Mouse (Mus musculus) CH12.LX (cell line): ENCODE data around the gene A430078G23Rik. TPM values are rescaled to one million over a fixed set of nuclear protein-coding genes. Genes with fewer than 3 reads are reported as not detected.
A peak's percentile ranks its signal among the peaks of the same experiment; 100 is the strongest.

Experiments used
- DNase-seq: peaks from one replicate; pipeline ENCODE4 v3.0.0-alpha.2; 2013; ENCODE audit errors: extremely low read depth
- H3K27ac ChIP-seq: 2 replicates; pipeline ENCODE4 v1.5.1; 2012; ENCODE audit warnings: low read depth, mild to moderate bottlenecking, control low read depth, moderate library complexity; ENCODE audit not compliant: insufficient read depth
- H3K27me3 ChIP-seq: replicated peaks from 2 replicates; pipeline ENCODE3; 2012; ENCODE audit warnings: inconsistent platforms
- H3K36me3 ChIP-seq, 2 experiments: replicated peaks in 1 of 2; 2 replicates each; pipeline versions ENCODE3 to v1.6.1; 2012; ENCODE audit warnings: inconsistent platforms in 1 of 2, low read length in 1 of 2, mild to moderate bottlenecking in 1 of 2, mixed read lengths in 1 of 2, moderate library complexity in 1 of 2; ENCODE audit not compliant: control insufficient read depth in 1 of 2, insufficient read depth in 1 of 2
- H3K4me1 ChIP-seq, 2 experiments: 2 replicates each; pipeline ENCODE4 v1.6.1; 2012; ENCODE audit warnings: inconsistent platforms in 1 of 2, moderate library complexity in 1 of 2; ENCODE audit not compliant: insufficient read depth in 2 of 2, control insufficient read depth in 1 of 2
- H3K4me2 ChIP-seq: 2 replicates; pipeline ENCODE4 v1.6.1; 2012; ENCODE audit warnings: low read depth, mild to moderate bottlenecking, control low read depth; ENCODE audit not compliant: poor library complexity, insufficient read depth, severe bottlenecking
- H3K4me3 ChIP-seq, 3 experiments: fragments of 150-350 bp in 1 of 3; sonication (generic) in 1 of 3; replicated peaks in 1 of 3; 2 replicates each; pipeline versions ENCODE3 to v1.5.1; 2011 to 2012; ENCODE audit warnings: low read depth in 2 of 3, low read length in 2 of 3, mild to moderate bottlenecking in 2 of 3, moderate library complexity in 2 of 3, control low read depth in 1 of 3, improper control_type of control experiment in 1 of 3, inconsistent platforms in 1 of 3, mixed read lengths in 1 of 3; ENCODE audit not compliant: poor library complexity in 1 of 3
- H3K79me2 ChIP-seq: replicated peaks from 2 replicates; pipeline ENCODE4 v1.6.1; 2012; ENCODE audit warnings: mild to moderate bottlenecking, moderate library complexity; ENCODE audit not compliant: control insufficient read depth, poor library complexity, insufficient read depth, severe bottlenecking; ENCODE audit errors: extremely low read depth
- H3K9ac ChIP-seq: 2 replicates; pipeline ENCODE4 v1.6.1; 2012; ENCODE audit warnings: low read depth, mild to moderate bottlenecking, control low read depth, moderate library complexity; ENCODE audit not compliant: insufficient read depth
- H3K9me3 ChIP-seq: replicated peaks from 2 replicates; pipeline ENCODE3; 2012; ENCODE audit warnings: low read length, inconsistent platforms, mixed read lengths
- BHLHE40 ChIP-seq: IDR thresholded peaks from 2 replicates; pipeline ENCODE4 v1.6.1; 2011; ENCODE audit warnings: mild to moderate bottlenecking, low read depth, low read length, improper control_type of control experiment
- CTCF ChIP-seq, 2 experiments: IDR thresholded peaks in 1 of 2; conservative IDR thresholded peaks in 1 of 2; 2 replicates each; pipeline ENCODE4 v1.5.1; 2011 to 2012; ENCODE audit warnings: low read depth in 2 of 2, low read length in 2 of 2, improper control_type of control experiment in 1 of 2, inconsistent platforms in 1 of 2, mild to moderate bottlenecking in 1 of 2, moderate library complexity in 1 of 2
- ELF1 ChIP-seq: IDR thresholded peaks from 2 replicates; pipeline ENCODE4 v1.6.1; 2014; ENCODE audit warnings: low read depth, mild to moderate bottlenecking, inconsistent platforms, low read length, improper control_type of control experiment
- GABPA ChIP-seq: IDR thresholded peaks from 2 replicates; pipeline ENCODE4 v1.6.1; 2012; ENCODE audit warnings: low read depth, low read length, improper control_type of control experiment, inconsistent platforms; ENCODE audit not compliant: insufficient replicate concordance
- JUN ChIP-seq: IDR thresholded peaks from 2 replicates; pipeline ENCODE4 v1.6.1; 2011; ENCODE audit warnings: low read depth, mild to moderate bottlenecking, low read length, improper control_type of control experiment, moderate library complexity; ENCODE audit not compliant: insufficient read depth
- JUND ChIP-seq: conservative IDR thresholded peaks from 2 replicates; pipeline ENCODE4 v1.6.1; 2011; ENCODE audit warnings: low read depth, low read length, improper control_type of control experiment
- MAFK ChIP-seq: IDR thresholded peaks from 2 replicates; pipeline ENCODE4 v1.6.1; 2011; ENCODE audit warnings: low read length, improper control_type of control experiment; ENCODE audit not compliant: insufficient replicate concordance
- MAX ChIP-seq: IDR thresholded peaks from 2 replicates; pipeline ENCODE4 v1.6.1; 2011; ENCODE audit warnings: low read length, improper control_type of control experiment
- MAZ ChIP-seq: IDR thresholded peaks from 2 replicates; pipeline ENCODE4 v1.6.1; 2012; ENCODE audit warnings: low read depth, mild to moderate bottlenecking, inconsistent platforms, low read length, improper control_type of control experiment, moderate library complexity
- MEF2A ChIP-seq: IDR thresholded peaks from 2 replicates; pipeline ENCODE4 v1.6.1; 2014; ENCODE audit warnings: low read depth, mild to moderate bottlenecking, inconsistent platforms, low read length, improper control_type of control experiment, borderline replicate concordance
- PAX5 ChIP-seq: IDR thresholded peaks from 2 replicates; pipeline ENCODE4 v1.6.1; 2012; ENCODE audit warnings: low read length, inconsistent platforms, mixed read lengths
- POLR2A ChIP-seq: IDR thresholded peaks from 2 replicates; pipeline ENCODE4 v1.6.1; 2011; ENCODE audit warnings: low read depth, mild to moderate bottlenecking, improper control_type of control experiment, low read length
- RAD21 ChIP-seq: IDR thresholded peaks from 2 replicates; pipeline ENCODE4 v1.6.1; 2011; ENCODE audit warnings: low read depth, mild to moderate bottlenecking, low read length, improper control_type of control experiment, moderate library complexity
- RCOR1 ChIP-seq: conservative IDR thresholded peaks from 2 replicates; pipeline ENCODE4 v1.6.1; 2012; ENCODE audit warnings: low read depth, mild to moderate bottlenecking, inconsistent platforms, low read length, improper control_type of control experiment
- SMC3 ChIP-seq: IDR thresholded peaks from 2 replicates; pipeline ENCODE4 v1.6.1; 2011; ENCODE audit warnings: low read depth, low read length, improper control_type of control experiment
- TBP ChIP-seq: conservative IDR thresholded peaks from 2 replicates; pipeline ENCODE4 v1.6.1; 2011; ENCODE audit warnings: low read depth, low read length, improper control_type of control experiment
- TCF12 ChIP-seq: IDR thresholded peaks from 2 replicates; pipeline ENCODE4 v1.6.1; 2014; ENCODE audit warnings: low read depth, mild to moderate bottlenecking, inconsistent platforms, low read length, improper control_type of control experiment
- UBTF ChIP-seq: IDR thresholded peaks from 2 replicates; pipeline ENCODE4 v1.6.1; 2012; ENCODE audit warnings: low read depth, mild to moderate bottlenecking, inconsistent platforms, low read length, improper control_type of control experiment, moderate library complexity
- USF2 ChIP-seq: conservative IDR thresholded peaks from 2 replicates; pipeline ENCODE4 v1.6.1; 2011; ENCODE audit warnings: low read depth, low read length, improper control_type of control experiment
- ZC3H11A ChIP-seq: IDR thresholded peaks from 2 replicates; pipeline ENCODE4 v1.6.1; 2012; ENCODE audit warnings: low read depth, mild to moderate bottlenecking, inconsistent platforms, low read length, improper control_type of control experiment
- ZMIZ1 ChIP-seq: IDR thresholded peaks from 2 replicates; pipeline ENCODE4 v1.6.1; 2012; ENCODE audit warnings: low read depth, mild to moderate bottlenecking, inconsistent platforms, low read length, improper control_type of control experiment
- ZNF384 ChIP-seq: IDR thresholded peaks from 2 replicates; pipeline ENCODE4 v1.6.1; 2012; ENCODE audit warnings: low read depth, low read length, improper control_type of control experiment, inconsistent platforms
- dilution Hi-C: fragments of 300-500 bp; cut with MboI; formaldehyde crosslinking; loops from 2 replicates; pipeline ENCODE4 v1.14.3; 2020; ENCODE audit warnings: low sequenced_read_pairs; ENCODE audit not compliant: extremely low pct_unique_long_range_greater_than_20kb, extremely low pct_ligation_motif_present
- in situ Hi-C: fragments of 300-500 bp; cut with MboI; formaldehyde crosslinking; loops from 3 replicates; pipeline ENCODE4 v1.14.3; 2019; ENCODE audit warnings: low sequenced_read_pairs, low pct_ligation_motif_present, low pct_unique_long_range_greater_than_20kb, mixed read lengths
- polyA plus RNA-seq: library from polyadenylated mRNA; unstranded; fragments of >175 nt; gene quantifications from 2 replicates; pipeline ENCODE4 v1.2.1, GENCODE M21; 2012; ENCODE audit warnings: low read depth; ENCODE audit not compliant: insufficient read length
- total RNA-seq, 2 experiments: library from RNA; depleted of rRNA; stranded (reverse); fragments of 300-350 nt in 1 of 2; fragments of >200 nt in 1 of 2; gene quantifications; 2 replicates each; pipeline ENCODE4 v1.2.3; 2012 to 2014

A430078G23Rik gene
- total and polyA plus RNA-seq, 3 experiments, result not detected

DNA sequence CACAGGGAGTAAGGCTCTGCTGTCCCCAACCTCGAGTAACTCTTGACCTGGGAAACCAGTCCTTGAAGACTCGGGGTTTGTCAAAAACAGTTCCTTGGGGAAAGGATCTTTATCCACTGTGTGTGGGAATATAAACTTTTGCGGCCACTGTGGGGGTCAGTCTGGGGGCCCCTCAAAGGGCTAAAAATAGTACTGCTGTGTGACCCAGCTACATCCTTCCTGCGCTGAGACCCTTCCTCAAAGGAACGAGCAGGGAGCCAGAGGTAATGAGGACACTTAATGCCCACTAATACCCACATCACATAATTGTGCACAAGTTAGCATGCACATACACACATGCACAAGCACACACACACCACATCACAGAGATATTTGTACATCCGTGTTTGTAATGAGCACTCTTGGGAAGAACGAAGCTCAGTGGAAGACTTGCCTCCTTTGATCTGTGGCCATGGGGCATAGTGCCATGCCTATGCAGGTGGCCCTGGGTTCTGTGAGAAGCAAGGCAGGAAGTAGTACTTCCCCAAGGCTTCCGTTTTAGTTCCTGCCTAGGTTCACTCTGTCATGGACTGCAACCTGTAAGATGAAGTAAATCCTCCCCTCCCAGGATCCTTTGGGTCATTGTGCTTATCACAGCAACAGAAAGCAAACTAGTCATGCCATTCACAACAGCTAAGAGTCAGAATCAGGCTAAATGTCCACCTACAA is 25.5 kb upstream of the A430078G23Rik start:
- in situ Hi-C loops, result no loop called here
- H3K27ac ChIP-seq, result no peak overlapping the region

DNA sequence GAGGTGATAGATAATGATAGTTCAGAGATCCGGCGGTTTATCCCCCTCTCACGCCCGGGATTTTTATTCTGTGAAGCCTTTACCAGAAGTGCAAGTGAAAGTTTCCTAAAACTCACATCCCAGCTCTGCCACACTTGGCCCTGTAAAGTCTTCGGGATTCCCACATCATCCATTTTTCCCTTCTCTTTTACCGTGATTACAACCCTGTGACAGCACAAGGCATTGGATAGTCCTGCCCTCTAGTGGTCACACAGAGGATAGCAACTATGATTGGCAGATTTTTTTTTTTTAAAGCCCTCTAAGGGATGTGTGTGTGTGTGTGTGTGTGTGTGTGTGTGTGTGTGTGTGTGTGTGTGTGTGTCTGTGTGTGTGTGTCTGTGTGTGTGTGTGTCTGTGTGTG is 22.6 kb upstream of the A430078G23Rik start:
- H3K27ac ChIP-seq, result no peak overlapping the region
- in situ Hi-C loops, result loop anchor here (10.0 kb wide), 1 partner anchor 146 kb away; no protein-coding TSS in a partner anchor
- H3K9ac ChIP-seq, result no peak overlapping the region
- H3K4me1 ChIP-seq, result peaks cover 6 to 19% of the 10 kb centered on the region in 2 experiments
- H3K9me3 ChIP-seq, result no peaks in the 10 kb centered on the region
- H3K36me3 ChIP-seq, result no peaks in the 10 kb centered on the region
- H3K27me3 ChIP-seq, result no peaks in the 10 kb centered on the region
- H3K4me2 ChIP-seq, result no peak overlapping the region
- dilution Hi-C loops, result no loop called here
- no peaks in the 10 kb centered on the region for H3K79me2 ChIP-seq
- H3K4me3 ChIP-seq, result no peak overlapping the region
- TF ChIP-seq ZNF384, result peak; percentile 93
- TF ChIP-seq RAD21, result peak; percentile 75
- TF ChIP-seq SMC3, result peak; percentile 72
- peak; percentile 69 to 77 for TF ChIP-seq CTCF (conservative IDR thresholded peaks at IDR 0.05 in 1 of 2, IDR thresholded peaks at IDR 0.05 in 1 of 2; ENCODE audit: low read depth in 2 of 2, low read length in 2 of 2)
- TF ChIP-seq ELF1, result no peak
- peak; percentile 66 for DNase-seq

More for the DNA sequence above, 25.5 kb upstream of the A430078G23Rik start:
- Histone ChIP-seq H3K79me2 (no peaks in the 10 kb centered on the region), H3K4me3 (no peak overlapping the region), H3K27me3 (no peaks in the 10 kb centered on the region), H3K9ac (no peak overlapping the region), H3K9me3 (no peaks in the 10 kb centered on the region), H3K4me2 (no peak overlapping the region), H3K4me1 (peaks cover 6 to 19% of the 10 kb centered on the region in 2 experiments), H3K36me3 (no peaks in the 10 kb centered on the region)
- DNase-seq, result peak; percentile 29
- TF ChIP-seq ZMIZ1 (no peak), ZC3H11A (no peak), POLR2A (no peak), RCOR1 (no peak), MEF2A (no peak), CTCF (conservative IDR thresholded peaks at IDR 0.05 in 1 of 2, IDR thresholded peaks at IDR 0.05 in 1 of 2; ENCODE audit: low read depth in 2 of 2, low read length in 2 of 2) (no peak)
- dilution Hi-C loops, result no loop called here

GRCm38 (mm10) chr8:3331692-3332091 is 21.5 kb upstream of the A430078G23Rik start:
- H3K4me1 ChIP-seq, result peaks cover 6 to 19% of the 10 kb centered on the region in 2 experiments
- H3K27ac ChIP-seq, result no peak overlapping the region
- H3K4me3 ChIP-seq, result no peak overlapping the region
- H3K27me3 ChIP-seq, result no peaks in the 10 kb centered on the region
- H3K9ac ChIP-seq, result no peak overlapping the region
- H3K36me3 ChIP-seq, result no peaks in the 10 kb centered on the region
- dilution Hi-C loops, result no loop called here
- TF ChIP-seq USF2 (no peak), JUN (no peak), GABPA (no peak), JUND (no peak), TCF12 (no peak), PAX5 (no peak), BHLHE40 (no peak), ZC3H11A (no peak), MAFK (no peak), UBTF (no peak), SMC3 (no peak), MAX (no peak), ZNF384 (no peak), TBP (no peak), MAZ (no peak)
- no peak overlapping the region for H3K4me2 ChIP-seq
- H3K9me3 ChIP-seq, result no peaks in the 10 kb centered on the region
- H3K79me2 ChIP-seq, result no peaks in the 10 kb centered on the region
- DNase-seq, result no peak
- in situ Hi-C loops, result loop anchor here (10.0 kb wide), 1 partner anchor 147 kb away; no protein-coding TSS in a partner anchor
